Mouse (Mus musculus) midbrain, embryonic 11.5 days (tissue): Measurements from ENCODE around the gene Stk40. TPM values are rescaled to one million over a fixed set of nuclear protein-coding genes. Genes with fewer than 3 reads are reported as not detected.
A peak's percentile ranks its signal among the peaks of the same experiment; 100 is the strongest.
"Not testable (repeated sequence)": the region's sequence is repeated elsewhere in the genome, so short reads cannot be mapped to it uniquely, and the experiment has no call there.

Experiments
- ATAC-seq: fragments of 200-750 bp; cut with Nextera tagmentation; 2 replicates; pipeline ENCODE4 v1.8.0; 2017; ENCODE audit warnings: moderate TSS enrichment, moderate library complexity; ENCODE audit not compliant: low FRiP score
- DNase-seq: peaks from one replicate; pipeline ENCODE4 v3.0.0; 2015; ENCODE audit warnings: low spot score; ENCODE audit errors: missing footprints
- H3K27ac ChIP-seq: fragments of 300-500 bp; sonication (generic); 2 replicates; pipeline ENCODE4 v1.5.1; 2014; ENCODE audit warnings: low read depth, low read length
- H3K27me3 ChIP-seq: fragments of 300-500 bp; sonication (generic); 2 replicates; pipeline ENCODE4 v1.6.1; 2014; ENCODE audit warnings: mild to moderate bottlenecking, low read length, moderate library complexity, mixed read lengths; ENCODE audit not compliant: control insufficient read depth, insufficient read depth
- H3K36me3 ChIP-seq: fragments of 300-500 bp; sonication (generic); 2 replicates; pipeline ENCODE4 v1.6.1; 2014; ENCODE audit warnings: mild to moderate bottlenecking, low read length, moderate library complexity, mixed read lengths; ENCODE audit not compliant: control insufficient read depth, insufficient read depth
- H3K4me1 ChIP-seq: fragments of 300-500 bp; sonication (generic); 2 replicates; pipeline ENCODE4 v1.6.1; 2014; ENCODE audit warnings: low read length; ENCODE audit not compliant: control insufficient read depth, insufficient read depth
- H3K4me2 ChIP-seq: fragments of 300-500 bp; sonication (generic); 2 replicates; pipeline ENCODE4 v1.6.1; 2014; ENCODE audit warnings: mild to moderate bottlenecking, moderate library complexity
- H3K4me3 ChIP-seq: fragments of 300-500 bp; sonication (generic); 2 replicates; pipeline ENCODE4 v1.5.1; 2014; ENCODE audit warnings: low read depth, low read length
- H3K9ac ChIP-seq: fragments of 300-500 bp; sonication (generic); 2 replicates; pipeline ENCODE4 v1.6.1; 2014; ENCODE audit warnings: low read length
- H3K9me3 ChIP-seq: fragments of 300-500 bp; sonication (generic); 2 replicates; pipeline ENCODE4 v1.6.1; 2016; ENCODE audit warnings: low read length; ENCODE audit not compliant: control insufficient read depth
- WGBS: fragments of 180-500 bp; shearing (Covaris S2); extraction: QIAGEN DNeasy Blood & Tissue Kit; methylation state at CpG from one replicate; pipeline ENCODE4 v1.1.7; 2014; 5-methylcytosine and 5-hydroxymethylcytosine counted together
- polyA plus RNA-seq: library from polyadenylated mRNA; unstranded; fragments of >200 nt; fragmentation: Nextera tagmentation; extraction: Ambion mirVana; gene quantifications from 2 replicates; pipeline ENCODE4 v1.2.1, GENCODE M21; 2014

The Stk40 gene
- polyA plus RNA-seq, 1 experiment from 2014 or later = 25.4 TPM

GRCm38 (mm10) chr4:126163685-126164084, 59.9 kb downstream of the Stk40 start:
- Histone ChIP-seq H3K4me1 (peaks cover 8% of the 10 kb centered on the region), H3K27me3 (no peaks in the 10 kb centered on the region), H3K27ac (no peak overlapping the region), H3K36me3 (peaks cover 13% of the 10 kb centered on the region), H3K9me3 (no peaks in the 10 kb centered on the region), H3K9ac (no peak overlapping the region), H3K4me2 (no peak overlapping the region), H3K4me3 (no peak overlapping the region)
- 65% methylated on average over 4 of the region's 4 CpGs for WGBS
- DNase-seq (no peak), ATAC-seq (no peak)

- not testable (repeated sequence) for H3K27me3 ChIP-seq
Observed at GRCm38 (mm10) chr4:126165092-126165491, 61.3 kb downstream of the Stk40 start.

DNA sequence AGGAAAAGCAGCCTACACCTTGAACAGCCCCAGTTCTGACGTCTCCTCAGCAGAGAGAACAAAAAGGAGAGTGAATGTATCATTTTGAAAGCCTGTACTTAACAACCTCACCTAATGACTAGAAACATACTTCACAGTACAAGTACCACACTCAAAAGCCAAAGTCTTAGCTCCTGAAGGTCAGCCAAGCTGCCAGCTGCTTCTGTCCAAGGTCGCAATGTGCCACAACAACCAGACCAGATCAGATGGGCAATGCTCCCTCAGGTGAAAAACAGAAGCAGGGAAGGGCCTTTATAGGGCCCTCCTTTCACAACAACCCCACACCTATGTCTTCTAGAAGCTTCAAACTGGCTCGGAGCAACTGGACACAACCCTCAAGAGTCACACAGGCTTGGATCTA, 62.3 kb downstream of the Stk40 start:
- peaks cover 23% of the 10 kb centered on the region for H3K36me3 ChIP-seq
- H3K9ac ChIP-seq = no peak overlapping the region
- DNase-seq (no peak), ATAC-seq (no peak)
- no peaks in the 10 kb centered on the region for H3K9me3 ChIP-seq
- H3K27me3 ChIP-seq = no peaks in the 10 kb centered on the region
- H3K4me1 ChIP-seq = peaks cover 8% of the 10 kb centered on the region
- no peak overlapping the region for H3K27ac ChIP-seq
- no peak overlapping the region for H3K4me2 ChIP-seq
- 80% methylated on average over 3 of the region's 3 CpGs for WGBS
- no peak overlapping the region for H3K4me3 ChIP-seq

More at GRCm38 (mm10) chr4:126165092-126165491, 61.3 kb downstream of the Stk40 start:
- H3K9me3 ChIP-seq, H3K9ac ChIP-seq, H3K4me3 ChIP-seq, H3K4me2 ChIP-seq, H3K27ac ChIP-seq, DNase-seq, ATAC-seq, H3K4me1 ChIP-seq: not testable (repeated sequence)
- WGBS = 75% methylated on average over 8 of the region's 10 CpGs
- peaks cover 23% of the 10 kb centered on the region for H3K36me3 ChIP-seq

- H3K36me3 ChIP-seq = peaks cover 35% of the 10 kb centered on the region
- ATAC-seq = no peak
- WGBS = 94% methylated on average over 6 of the region's 6 CpGs
Observed at GRCm38 (mm10) chr4:126168851-126169250, 65.1 kb downstream of the Stk40 start.

GRCm38 (mm10) chr4:126170737-126171136, 67.0 kb downstream of the Stk40 start:
- H3K4me2 ChIP-seq, H3K4me1 ChIP-seq, H3K27me3 ChIP-seq, H3K9me3 ChIP-seq, DNase-seq, H3K4me3 ChIP-seq, H3K9ac ChIP-seq, H3K27ac ChIP-seq, ATAC-seq: not testable (repeated sequence)
- H3K36me3 ChIP-seq = peaks cover 44% of the 10 kb centered on the region
- 93% methylated on average over 5 of the region's 5 CpGs for WGBS

More at GRCm38 (mm10) chr4:126168851-126169250, 65.1 kb downstream of the Stk40 start:
- Histone ChIP-seq H3K4me3 (no peak overlapping the region), H3K27me3 (no peaks in the 10 kb centered on the region), H3K4me2 (no peak overlapping the region), H3K9ac (no peak overlapping the region), H3K27ac (no peak overlapping the region), H3K9me3 (no peaks in the 10 kb centered on the region), H3K4me1 (no peaks in the 10 kb centered on the region)
- DNase-seq = no peak

- H3K4me1 ChIP-seq = no peaks in the 10 kb centered on the region
- ATAC-seq (no peak), DNase-seq (no peak)
- no peak overlapping the region for H3K4me3 ChIP-seq
- no peak overlapping the region for H3K4me2 ChIP-seq
- 94% methylated on average over 5 of the region's 5 CpGs for WGBS
- H3K27ac ChIP-seq = no peak overlapping the region
- peaks cover 42% of the 10 kb centered on the region for H3K36me3 ChIP-seq
- H3K9me3 ChIP-seq = no peaks in the 10 kb centered on the region
- no peak overlapping the region for H3K9ac ChIP-seq
- H3K27me3 ChIP-seq = no peaks in the 10 kb centered on the region
Observed at GRCm38 (mm10) chr4:126173800-126174199, 70.0 kb downstream of the Stk40 start.

GRCm38 (mm10) chr4:126175980-126176379, 72.2 kb downstream of the Stk40 start:
- not testable (repeated sequence) for H3K27ac ChIP-seq, ATAC-seq, H3K9me3 ChIP-seq, DNase-seq, H3K27me3 ChIP-seq, H3K4me3 ChIP-seq, H3K4me2 ChIP-seq, H3K4me1 ChIP-seq, H3K9ac ChIP-seq
- H3K36me3 ChIP-seq = peaks cover 34% of the 10 kb centered on the region
- 92% methylated on average over 7 of the region's 7 CpGs for WGBS

GRCm38 (mm10) chr4:126181170-126181957, 77.6 kb downstream of the Stk40 start:
- ATAC-seq (no peak), DNase-seq (peak; percentile 89)
- 71% methylated on average over 7 of the region's 7 CpGs for WGBS
- Histone ChIP-seq H3K4me2 (no peak overlapping the region), H3K9ac (no peak overlapping the region), H3K27me3 (no peaks in the 10 kb centered on the region), H3K27ac (no peak overlapping the region), H3K36me3 (peaks cover 11% of the 10 kb centered on the region), H3K9me3 (no peaks in the 10 kb centered on the region), H3K4me1 (no peaks in the 10 kb centered on the region), H3K4me3 (no peak overlapping the region)

GRCm38 (mm10) chr4:126183034-126183433, 79.3 kb downstream of the Stk40 start:
- Histone ChIP-seq H3K9me3 (no peaks in the 10 kb centered on the region), H3K36me3 (peaks cover 5% of the 10 kb centered on the region; the same call in 1 of the 2 replicates), H3K27ac (no peak overlapping the region), H3K4me2 (no peak overlapping the region), H3K4me3 (no peak overlapping the region), H3K9ac (no peak overlapping the region), H3K4me1 (no peaks in the 10 kb centered on the region), H3K27me3 (no peaks in the 10 kb centered on the region)
- ATAC-seq (no peak), DNase-seq (no peak)
- 95% methylated on average over 5 of the region's 5 CpGs for WGBS
